Mouse (Mus musculus) c-Kit-negative CD71-positive TER-119-positive erythroid progenitor cells, embryonic 14.5 days (primary cell): ENCODE measurements around the gene Rcor2.

ENCODE experiments used
- DNase-seq: peaks from one replicate; pipeline ENCODE4 v3.0.0-alpha.2; 2013; ENCODE audit warnings: low read depth, low spot score

Gene Rcor2

GRCm38 (mm10) chr19:7264766-7265331 lies 2.3 kb upstream of the Rcor2 start:
- no peak for DNase-seq

GRCm38 (mm10) chr19:7265478-7266191 lies 1.5 kb upstream of the Rcor2 start:
- no peak for DNase-seq

GRCm38 (mm10) chr19:7266421-7266831 lies 699 bp upstream of the Rcor2 start:
- no peak for DNase-seq

GRCm38 (mm10) chr19:7267781-7268721 lies 926 bp downstream of the Rcor2 start:
- DNase-seq: no peak

- DNase-seq: no peak
Observed at GRCm38 (mm10) chr19:7268722-7269090, 1.6 kb downstream of the Rcor2 start.

- DNase-seq: no peak
Observed at GRCm38 (mm10) chr19:7269290-7270044, 2.3 kb downstream of the Rcor2 start.

- DNase-seq: no peak
Observed at GRCm38 (mm10) chr19:7273486-7273885, 6.4 kb downstream of the Rcor2 start.

GRCm38 (mm10) chr19:7274326-7274990 lies 7.3 kb downstream of the Rcor2 start:
- DNase-seq: no peak

GRCm38 (mm10) chr19:7275131-7275789 lies 8.1 kb downstream of the Rcor2 start:
- DNase-seq: no peak

GRCm38 (mm10) chr19:7276053-7276659 lies 9.0 kb downstream of the Rcor2 start:
- DNase-seq: no peak

GRCm38 (mm10) chr19:7276796-7277195 lies 9.7 kb downstream of the Rcor2 start:
- no peak for DNase-seq

GRCm38 (mm10) chr19:7278200-7278906 lies 11.2 kb downstream of the Rcor2 start:
- no peak for DNase-seq

GRCm38 (mm10) chr19:7279114-7279513 lies 12.0 kb downstream of the Rcor2 start:
- DNase-seq: no peak

GRCm38 (mm10) chr19:7280557-7281330 lies 13.6 kb downstream of the Rcor2 start:
- no peak for DNase-seq

GRCm38 (mm10) chr19:7286563-7287315 lies 19.6 kb downstream of the Rcor2 start:
- no peak for DNase-seq

GRCm38 (mm10) chr19:7288288-7288687 lies 21.2 kb downstream of the Rcor2 start:
- DNase-seq: no peak

GRCm38 (mm10) chr19:7289767-7290166 lies 22.6 kb downstream of the Rcor2 start:
- DNase-seq: no peak
